Mouse (Mus musculus) frontal cortex, adult 2 months (tissue): ENCODE results near the gene Celf6. TPM values are rescaled to one million over a fixed set of nuclear protein-coding genes. Genes with fewer than 3 reads are reported as not detected.

Experiments used
- DNase-seq, 2 experiments: peaks; one replicate each; pipeline ENCODE4 v3.0.0; 2022; ENCODE audit warnings: low spot score in 1 of 2; ENCODE audit errors: extremely low spot score in 1 of 2
- polyA plus RNA-seq: library from polyadenylated mRNA; depleted of rRNA; stranded (reverse); fragments of >200 nt; gene quantifications from 2 replicates; pipeline ENCODE4 v1.2.3, GENCODE M21; 2012

Celf6 gene
- polyA plus RNA-seq, 1 experiment, result 19.3 TPM

DNA sequence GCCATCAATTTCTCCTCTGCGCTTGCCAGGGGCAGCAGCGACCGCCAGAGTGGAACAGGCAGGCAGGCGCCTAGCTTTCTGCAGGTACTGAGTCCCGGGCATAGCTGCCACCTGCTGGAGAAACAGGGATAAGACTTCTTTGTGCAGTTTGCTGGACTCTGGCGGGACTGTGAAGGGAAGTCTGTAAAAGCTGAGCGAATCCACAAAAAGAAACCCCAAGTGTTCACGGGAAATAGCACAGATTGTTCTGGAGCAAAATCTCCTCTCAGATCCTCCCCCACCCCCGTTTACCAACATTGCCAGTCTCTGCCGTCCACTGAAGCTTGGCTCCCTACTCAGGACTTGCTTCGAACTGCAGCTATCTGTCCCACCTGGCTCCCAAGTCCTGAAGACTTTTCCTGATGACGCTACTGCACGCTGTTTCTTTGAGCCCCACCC lies 7.2 kb downstream of the Celf6 start:
- DNase-seq, result peak; percentile 69 to 86

DNA sequence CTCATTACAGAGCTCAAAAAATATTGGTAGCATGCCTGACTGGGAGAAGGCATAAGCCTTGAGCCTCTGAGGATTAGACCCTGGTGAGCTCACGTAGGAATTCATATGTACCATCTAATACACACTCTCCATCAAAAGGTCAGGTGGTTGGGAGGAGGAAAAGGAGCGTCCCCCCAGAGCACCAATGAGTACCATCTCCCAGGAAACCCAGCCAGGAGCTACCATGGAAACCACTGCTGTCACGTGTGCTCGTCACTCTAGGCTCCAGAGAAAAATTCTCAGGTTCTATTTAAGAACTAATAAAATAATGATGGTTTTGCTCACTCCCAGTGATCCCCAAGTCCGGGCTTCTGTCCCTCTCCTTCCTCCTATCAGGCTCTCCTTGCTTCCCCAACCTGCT lies 10.5 kb downstream of the Celf6 start:
- DNase-seq, result peak in 1 of 2 experiments; percentile 53

DNA sequence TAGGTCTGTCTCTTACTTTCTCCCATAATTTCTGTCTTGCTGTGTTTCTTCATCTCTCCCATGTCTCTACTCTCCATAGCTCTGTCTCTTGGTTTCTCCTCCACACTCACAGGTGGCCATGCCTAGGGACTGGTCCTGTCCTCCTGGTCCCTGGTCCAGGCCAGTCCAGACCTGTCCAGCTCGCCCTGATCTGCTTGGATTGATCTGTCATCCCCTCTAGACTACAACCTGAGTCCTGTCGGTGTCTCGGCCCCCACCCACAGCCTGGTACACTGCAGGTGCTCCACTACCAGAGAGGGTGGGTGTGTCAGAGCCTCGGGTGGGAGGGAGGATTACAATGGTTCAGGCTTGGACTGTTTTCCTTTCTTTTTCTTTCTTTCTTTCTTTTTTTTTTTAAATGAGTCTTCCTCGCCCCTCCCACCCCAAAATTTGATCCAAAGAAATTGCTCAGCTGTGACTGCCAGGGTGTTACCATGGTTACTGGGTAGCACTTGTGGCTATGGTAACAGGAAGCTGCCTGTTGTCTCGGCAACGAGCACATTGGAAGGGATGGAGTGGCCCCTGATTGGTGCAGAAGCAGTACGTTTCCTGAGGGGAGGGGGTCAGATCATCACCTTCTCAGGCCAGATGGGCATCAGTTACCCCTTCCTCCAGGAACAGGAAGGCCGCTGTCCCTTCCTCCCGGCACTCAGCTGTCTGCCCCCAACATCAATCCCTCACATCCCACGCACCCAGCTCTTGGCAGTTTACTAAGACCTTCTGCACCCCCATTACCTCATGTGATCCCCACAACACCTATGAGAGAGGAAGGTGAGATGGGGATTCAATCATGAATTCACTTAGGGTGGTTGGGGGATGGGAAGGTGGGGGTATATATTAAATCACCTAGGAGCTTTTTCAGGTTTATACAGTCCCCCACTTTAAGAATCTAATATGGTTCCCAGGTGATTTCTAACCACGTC lies 11.3 kb downstream of the Celf6 start:
- peak; percentile 84 to 86 for DNase-seq

DNA sequence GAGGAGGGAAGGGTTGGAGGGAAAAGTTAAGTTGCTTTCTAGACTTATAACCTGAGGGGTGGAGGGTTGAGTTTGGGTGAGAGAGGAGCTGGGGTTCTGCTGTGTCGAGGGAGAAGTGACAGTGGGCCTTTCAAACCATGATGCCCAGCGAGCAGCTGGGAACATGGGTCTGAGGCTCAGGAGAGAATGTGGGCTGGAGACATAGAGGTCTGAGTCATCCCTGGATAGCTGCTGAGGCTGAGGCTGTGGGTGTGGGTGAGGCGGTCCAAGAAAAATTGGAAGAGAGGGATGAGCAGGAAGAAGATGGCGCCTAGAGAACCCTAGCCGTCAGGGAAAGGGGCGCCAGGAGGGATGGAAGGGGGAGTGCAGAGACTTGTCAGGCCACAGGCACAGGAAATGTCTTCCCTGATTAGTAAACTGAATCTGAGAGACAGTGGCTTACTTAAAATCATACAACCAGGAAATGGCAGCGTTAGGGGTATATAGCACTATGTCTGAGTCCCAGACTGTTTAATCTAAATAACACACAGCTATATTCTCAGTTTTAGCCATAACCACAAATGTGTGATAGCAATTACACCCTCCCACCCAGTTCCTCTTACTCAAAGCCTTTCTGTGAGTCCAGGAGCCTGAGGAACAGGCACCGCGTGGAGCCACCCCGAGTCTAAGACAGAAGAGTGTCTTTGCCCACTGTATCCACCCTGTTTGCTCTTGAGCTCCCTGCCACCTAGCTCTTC lies 12.2 kb downstream of the Celf6 start:
- peak; percentile 51 to 79 for DNase-seq

DNA sequence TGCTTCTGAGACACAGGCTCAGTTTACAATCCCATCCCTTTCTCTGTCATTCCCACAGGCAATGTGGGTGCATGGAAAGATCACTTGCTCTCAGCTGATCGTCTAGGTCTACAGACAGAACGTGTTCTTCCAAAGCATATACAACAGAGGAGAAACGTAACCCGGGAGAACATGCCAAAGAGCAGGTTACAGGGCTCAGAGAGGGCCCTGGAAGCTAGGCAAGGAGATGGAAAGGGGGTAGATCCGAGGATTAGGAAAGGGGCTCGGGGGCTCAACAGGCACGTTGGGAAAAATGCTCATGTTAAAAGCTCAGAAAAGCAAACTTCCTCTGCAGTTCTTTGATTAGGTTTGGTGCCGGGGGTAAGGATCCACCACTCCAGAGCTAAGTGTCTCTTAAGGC lies 23.9 kb downstream of the Celf6 start:
- DNase-seq, result no peak

DNA sequence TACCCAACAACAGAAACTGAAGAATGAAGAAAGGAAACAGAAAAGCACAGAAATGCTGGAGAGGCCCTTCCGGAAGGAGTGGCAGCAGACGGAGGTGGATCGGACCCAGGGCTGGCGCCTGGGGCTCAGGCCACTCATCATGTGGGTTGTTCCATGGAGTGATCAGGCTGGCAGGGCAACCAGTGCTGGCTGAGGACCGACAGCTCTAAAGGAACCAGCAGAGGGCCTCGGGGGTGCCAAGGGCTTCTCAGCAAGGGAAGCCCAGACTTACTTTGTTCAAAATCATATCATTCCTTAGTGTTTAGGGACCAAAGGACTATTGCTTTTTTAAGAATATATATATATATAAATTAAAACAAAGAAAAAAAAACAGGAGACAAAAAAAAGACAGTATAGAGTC lies 28.2 kb downstream of the Celf6 start:
- DNase-seq, result no peak

DNA sequence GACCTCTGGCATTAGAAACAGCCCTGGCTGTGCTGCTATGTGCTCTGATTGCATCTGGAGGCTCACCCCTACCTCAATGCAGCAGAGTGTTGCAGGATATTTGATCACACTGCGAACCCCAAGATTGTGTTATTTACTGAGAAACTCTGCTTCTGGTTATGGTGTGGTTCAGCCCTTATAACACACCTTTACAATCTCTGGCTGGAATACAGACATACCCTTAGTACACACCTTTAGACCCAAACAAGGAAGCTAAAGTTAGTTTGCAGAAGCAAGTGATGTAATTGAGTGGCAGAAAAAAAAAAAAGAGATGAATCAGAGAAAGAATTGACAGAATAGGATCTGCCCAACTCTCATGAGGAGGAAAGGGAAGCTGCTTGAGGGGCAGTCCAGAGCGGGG lies 33.2 kb downstream of the Celf6 start:
- no peak for DNase-seq

DNA sequence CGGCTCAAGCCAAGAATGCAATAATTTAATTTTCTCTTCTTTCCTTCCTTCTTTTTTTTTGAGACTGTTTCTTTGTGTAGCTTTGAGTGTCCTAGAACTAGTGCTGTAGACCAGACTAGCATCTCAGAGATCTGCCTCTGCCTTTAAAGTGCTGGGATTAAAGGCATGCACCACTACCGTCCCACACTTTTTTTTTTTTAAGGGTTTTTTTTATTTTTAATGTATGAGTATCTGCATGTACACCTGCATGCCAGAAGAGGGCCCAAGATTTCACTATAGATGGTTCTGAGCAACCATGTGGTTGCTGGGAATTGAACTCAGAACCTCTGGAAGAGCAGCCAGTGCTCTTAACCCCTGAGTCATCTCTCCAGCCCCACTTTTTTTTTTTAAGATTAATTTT lies 38.1 kb downstream of the Celf6 start:
- DNase-seq, result no peak

DNA sequence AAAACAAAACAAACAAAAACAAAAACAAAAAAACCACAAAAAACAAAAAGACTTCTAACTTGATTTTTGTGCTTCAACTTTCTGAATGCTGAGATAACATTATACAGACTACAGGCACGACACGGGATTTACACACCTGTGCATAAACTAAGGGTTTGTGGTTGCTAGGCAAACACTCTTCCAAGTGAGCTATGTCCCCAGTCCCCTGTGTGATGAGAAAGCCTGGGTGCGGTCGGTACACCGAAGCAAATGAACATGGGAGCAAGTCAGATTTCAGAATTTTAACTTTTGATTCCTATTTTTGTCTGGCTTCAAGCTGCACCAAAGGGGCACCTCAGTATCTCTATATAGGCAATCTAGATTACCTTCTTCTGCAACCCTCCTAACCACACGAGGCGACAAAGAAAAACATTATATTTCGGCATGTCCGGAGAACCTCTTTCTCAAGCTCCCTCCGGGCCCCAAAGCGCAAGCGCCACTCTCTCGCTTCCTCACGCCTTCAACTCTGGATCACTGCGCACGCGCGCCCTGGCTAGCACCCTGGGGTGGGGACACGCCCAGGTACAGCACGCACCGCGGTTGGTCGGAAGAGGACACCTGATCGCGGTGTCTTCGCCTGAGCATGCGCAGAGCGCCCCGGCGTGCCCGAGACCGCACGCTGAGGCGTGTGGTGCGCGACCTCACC lies 39.0 kb downstream of the Celf6 start, which contains the start of gene Parp6:
TSS of gene Parp6 (plus strand) at position 663 of the 685 bp plus-strand sequence.
- peak; percentile 98 to 100 for DNase-seq

DNA sequence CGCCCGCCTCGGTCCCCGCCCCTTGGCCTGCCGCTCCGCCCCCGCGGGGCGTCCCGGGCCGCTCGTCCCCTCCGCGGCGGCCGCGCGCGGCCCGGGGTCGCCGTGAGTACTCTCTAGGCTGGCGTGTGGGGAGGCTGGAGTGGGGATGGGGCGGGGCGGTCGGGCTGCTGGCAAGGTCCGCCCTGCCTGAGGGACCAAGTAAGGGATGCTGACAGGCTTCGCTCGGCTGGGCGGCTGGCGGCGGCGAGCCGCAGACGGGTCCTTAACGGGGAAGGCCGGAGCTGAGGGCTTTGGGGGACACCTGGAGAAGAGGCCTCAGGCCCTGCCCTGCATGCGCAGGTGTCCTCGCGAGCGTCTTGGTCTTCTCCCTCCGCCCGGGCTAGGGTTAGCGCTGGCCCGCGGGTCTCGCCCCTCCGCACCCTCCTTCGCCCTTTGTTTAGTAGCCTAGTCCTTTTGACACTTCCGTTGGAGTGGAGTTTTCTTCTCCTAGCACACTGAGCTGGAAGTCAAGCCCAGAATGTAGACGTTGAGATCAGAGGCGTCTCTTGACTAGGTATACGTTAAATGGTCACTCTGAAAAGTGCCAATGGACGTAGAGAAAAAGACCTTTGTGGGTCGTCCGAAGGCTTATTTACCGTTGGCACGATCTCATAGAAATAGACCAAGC lies 39.7 kb downstream of the Celf6 start:
- DNase-seq, result peak in 1 of 2 experiments; percentile 21

DNA sequence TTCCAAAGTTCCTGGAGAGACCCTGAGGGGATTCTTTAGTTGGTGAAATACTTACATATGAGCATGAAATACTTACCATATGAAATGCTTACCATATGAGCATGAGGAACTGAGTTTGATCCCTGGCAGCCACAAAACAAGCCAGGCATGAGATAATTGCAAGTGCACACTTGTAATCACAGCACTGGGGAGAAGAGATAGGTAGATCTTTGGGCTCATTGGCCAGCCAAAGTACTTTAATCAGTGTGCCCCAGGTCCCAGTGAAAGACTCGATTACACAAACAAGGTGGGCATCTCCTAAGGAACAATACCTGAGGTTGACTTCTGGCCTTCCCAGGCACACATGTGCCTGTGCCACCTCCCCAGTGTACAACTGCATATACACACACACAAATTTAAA lies 60.7 kb downstream of the Celf6 start:
- no peak for DNase-seq

DNA sequence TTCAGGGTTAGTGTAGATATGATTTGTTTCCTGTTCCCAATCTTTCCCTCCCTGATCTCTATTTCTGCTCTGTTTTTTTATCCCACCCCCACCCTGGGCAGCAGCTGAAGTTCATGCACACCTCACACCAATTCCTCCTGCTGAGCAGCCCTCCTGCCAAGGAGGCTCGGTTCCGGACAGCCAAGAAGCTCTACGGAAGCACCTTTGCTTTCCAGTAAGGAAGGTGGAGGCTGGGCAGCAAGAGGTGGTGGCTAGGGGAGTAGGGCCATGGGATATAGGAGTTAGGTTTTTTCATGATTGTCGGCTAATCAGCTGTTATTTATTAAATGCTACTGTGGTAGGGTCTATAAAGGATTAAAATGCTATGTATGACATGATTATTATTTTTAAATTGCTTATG lies 62.2 kb downstream of the Celf6 start:
- no peak for DNase-seq

DNA sequence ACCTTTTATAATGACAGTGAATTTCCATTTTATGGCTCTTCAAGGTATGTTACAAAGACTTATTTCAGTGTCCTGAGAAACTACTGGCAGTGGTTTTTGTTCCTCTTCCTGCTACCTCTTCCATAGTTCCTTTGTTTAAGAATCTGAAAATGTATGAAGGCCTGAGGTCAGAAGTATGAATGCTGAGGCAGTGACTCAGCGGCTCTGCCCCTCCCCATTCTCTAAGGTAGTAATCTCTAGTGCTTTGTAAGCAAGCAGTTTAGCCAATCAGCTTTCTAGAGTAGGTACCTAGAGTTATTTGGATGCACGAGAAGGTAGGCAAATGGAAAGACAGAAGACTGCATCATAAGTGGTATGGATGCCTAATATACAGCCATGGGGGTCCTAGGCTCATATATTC lies 63.6 kb downstream of the Celf6 start:
- DNase-seq, result no peak

DNA sequence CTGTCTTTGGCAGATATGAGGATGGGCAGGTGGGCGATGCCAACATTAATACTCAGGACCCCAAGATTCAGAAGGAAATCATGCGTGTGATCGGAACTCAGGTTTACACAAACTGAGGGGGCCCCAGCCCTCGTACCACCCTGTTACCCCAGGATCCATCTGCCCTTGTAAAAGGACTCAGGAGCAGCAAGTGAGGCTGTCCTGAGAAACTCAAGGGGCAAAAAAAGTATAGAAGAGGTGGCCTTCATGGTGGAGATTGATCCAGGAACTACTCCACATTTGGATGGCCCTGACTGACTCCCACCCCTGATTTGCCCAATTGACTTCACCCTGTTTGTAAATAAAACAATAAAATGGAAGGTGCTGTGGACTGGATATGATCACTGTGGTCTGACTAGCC lies 72.2 kb downstream of the Celf6 start:
- no peak for DNase-seq

DNA sequence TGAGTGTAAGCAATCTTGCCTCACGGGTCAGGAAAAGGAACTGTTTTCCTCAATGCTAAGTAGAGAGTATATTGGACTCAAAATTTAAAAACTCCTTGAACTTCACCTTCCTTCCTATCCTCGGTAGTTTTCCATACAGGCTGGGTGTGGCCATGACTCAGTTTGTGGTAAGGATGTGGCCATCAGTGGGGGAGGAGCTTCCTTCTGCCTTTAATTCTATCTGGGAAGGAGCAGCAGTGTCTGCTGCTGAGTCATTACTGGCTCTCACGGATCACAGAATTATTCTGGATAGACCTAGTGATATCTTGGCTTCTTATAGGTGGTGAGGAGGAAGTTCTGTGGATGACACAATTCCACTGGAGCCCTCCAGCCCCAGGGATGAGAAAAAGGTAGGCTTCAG lies 75.7 kb downstream of the Celf6 start:
- peak in 1 of 2 experiments; percentile 75 for DNase-seq

DNA sequence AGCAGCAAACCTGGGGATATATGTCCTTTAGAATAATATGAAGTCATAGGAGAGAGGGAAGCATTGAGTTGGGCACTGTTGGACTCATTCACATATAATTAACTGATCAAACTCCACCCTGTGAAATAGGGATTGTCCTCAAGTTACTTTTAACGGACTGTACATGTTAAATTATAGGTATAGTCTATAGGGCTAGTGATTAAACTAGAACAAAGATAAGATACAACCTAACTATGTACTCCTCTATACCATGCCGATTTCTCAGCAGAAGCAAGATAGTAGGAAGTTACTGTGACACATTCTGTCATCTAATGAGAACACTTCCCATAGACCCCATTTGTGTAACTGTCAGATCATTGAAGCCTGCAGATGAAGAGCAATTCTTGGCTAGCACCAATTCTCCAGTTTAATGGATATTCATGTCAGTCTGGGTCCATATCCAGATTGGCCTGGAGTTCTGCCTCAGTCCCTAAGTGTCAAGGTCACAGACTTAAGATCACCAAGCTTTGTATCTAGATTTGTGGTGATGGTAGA lies 76.8 kb downstream of the Celf6 start:
- no peak for DNase-seq

DNA sequence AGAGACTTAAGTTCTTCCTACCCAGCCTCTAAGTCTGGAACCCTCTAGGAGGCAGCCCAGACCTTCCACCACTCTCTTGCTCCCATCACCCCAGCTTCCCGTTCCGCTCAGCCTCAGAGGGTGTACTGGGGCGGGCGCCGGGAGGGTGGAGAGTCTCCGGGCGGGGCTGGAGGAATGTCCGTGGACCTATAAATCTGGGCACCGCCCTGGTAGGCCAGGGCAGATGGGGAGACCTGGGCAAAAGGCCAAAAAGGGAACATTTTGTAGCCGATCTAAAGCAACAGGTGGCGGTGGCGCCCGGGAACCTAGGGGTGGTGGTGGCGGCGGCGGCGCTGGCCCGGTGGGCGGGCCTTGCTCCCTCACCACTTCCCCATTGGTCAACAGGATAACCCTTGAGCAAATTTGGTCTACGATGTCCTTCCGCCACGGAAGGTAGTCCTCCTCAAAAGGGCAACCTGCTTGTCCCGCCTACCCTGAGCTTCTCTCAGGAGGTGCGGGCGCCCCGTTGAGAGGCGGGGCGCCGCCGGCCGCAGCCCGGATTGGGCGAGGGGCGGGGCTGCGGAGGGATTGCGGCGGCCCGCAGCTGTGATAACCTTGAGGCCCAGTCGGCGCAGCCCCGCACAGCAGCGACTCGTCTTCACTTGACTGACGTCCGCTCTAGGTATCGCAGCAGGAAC lies 78.4 kb downstream of the Celf6 start, which contains the start of gene Pkm:
TSS of gene Pkm (plus strand) at position 411 of the 677 bp plus-strand sequence.
- DNase-seq, result peak; percentile 95 to 99
